Mouse (Mus musculus) hindbrain, embryonic 11.5 days (tissue): Measurements from ENCODE around the gene Spc24. TPM values are rescaled to one million over a fixed set of nuclear protein-coding genes. Genes with fewer than 3 reads are reported as not detected.

Experiments used
- ATAC-seq: fragments of 200-750 bp; cut with Nextera tagmentation; 2 replicates; pipeline ENCODE4 v1.8.0; 2017; ENCODE audit warnings: mild to moderate bottlenecking, moderate TSS enrichment, moderate library complexity; ENCODE audit not compliant: low FRiP score
- DNase-seq: peaks from one replicate; pipeline ENCODE4 v3.0.0-alpha.2; 2015; ENCODE audit warnings: low spot score
- H3K27ac ChIP-seq: fragments of 300-500 bp; sonication (generic); 2 replicates; pipeline ENCODE4 v1.5.1; 2014; ENCODE audit warnings: mild to moderate bottlenecking, low read depth, low read length
- H3K27me3 ChIP-seq: fragments of 300-500 bp; sonication (generic); 2 replicates; pipeline ENCODE4 v1.6.1; 2014; ENCODE audit warnings: mild to moderate bottlenecking, low read length, moderate library complexity, mixed read lengths; ENCODE audit not compliant: control insufficient read depth, insufficient read depth
- H3K36me3 ChIP-seq: fragments of 300-500 bp; sonication (generic); 2 replicates; pipeline ENCODE4 v1.6.1; 2014; ENCODE audit warnings: mild to moderate bottlenecking, low read length, moderate library complexity, mixed read lengths; ENCODE audit not compliant: control insufficient read depth, insufficient read depth
- H3K4me1 ChIP-seq: fragments of 300-500 bp; sonication (generic); replicated peaks from 2 replicates; pipeline ENCODE4 v1.6.1; 2014; ENCODE audit warnings: low read length, mixed read lengths; ENCODE audit not compliant: control insufficient read depth, insufficient read depth
- H3K4me2 ChIP-seq: fragments of 300-500 bp; sonication (generic); replicated peaks from 2 replicates; pipeline ENCODE4 v1.6.1; 2014; ENCODE audit warnings: mild to moderate bottlenecking, low read depth, low read length
- H3K4me3 ChIP-seq: fragments of 300-500 bp; sonication (generic); 2 replicates; pipeline ENCODE4 v1.5.1; 2014; ENCODE audit warnings: low read depth, low read length
- H3K9ac ChIP-seq: fragments of 300-500 bp; sonication (generic); 2 replicates; pipeline ENCODE4 v1.6.1; 2014; ENCODE audit warnings: low read depth, low read length
- H3K9me3 ChIP-seq: fragments of 300-500 bp; sonication (generic); 2 replicates; pipeline ENCODE4 v1.6.1; 2016; ENCODE audit warnings: low read length; ENCODE audit not compliant: control insufficient read depth
- WGBS: fragments of 180-500 bp; shearing (Covaris S2); extraction: QIAGEN DNeasy Blood & Tissue Kit; methylation state at CpG from one replicate; pipeline ENCODE4 v1.1.7; 2014; 5-methylcytosine and 5-hydroxymethylcytosine counted together
- polyA plus RNA-seq: library from polyadenylated mRNA; unstranded; fragments of >200 nt; fragmentation: Nextera tagmentation; extraction: Ambion mirVana; gene quantifications from 2 replicates; pipeline ENCODE4 v1.2.1, GENCODE M21; 2014

Gene Spc24
- 94.3 and 101 TPM in 2 replicates for polyA plus RNA-seq

DNA sequence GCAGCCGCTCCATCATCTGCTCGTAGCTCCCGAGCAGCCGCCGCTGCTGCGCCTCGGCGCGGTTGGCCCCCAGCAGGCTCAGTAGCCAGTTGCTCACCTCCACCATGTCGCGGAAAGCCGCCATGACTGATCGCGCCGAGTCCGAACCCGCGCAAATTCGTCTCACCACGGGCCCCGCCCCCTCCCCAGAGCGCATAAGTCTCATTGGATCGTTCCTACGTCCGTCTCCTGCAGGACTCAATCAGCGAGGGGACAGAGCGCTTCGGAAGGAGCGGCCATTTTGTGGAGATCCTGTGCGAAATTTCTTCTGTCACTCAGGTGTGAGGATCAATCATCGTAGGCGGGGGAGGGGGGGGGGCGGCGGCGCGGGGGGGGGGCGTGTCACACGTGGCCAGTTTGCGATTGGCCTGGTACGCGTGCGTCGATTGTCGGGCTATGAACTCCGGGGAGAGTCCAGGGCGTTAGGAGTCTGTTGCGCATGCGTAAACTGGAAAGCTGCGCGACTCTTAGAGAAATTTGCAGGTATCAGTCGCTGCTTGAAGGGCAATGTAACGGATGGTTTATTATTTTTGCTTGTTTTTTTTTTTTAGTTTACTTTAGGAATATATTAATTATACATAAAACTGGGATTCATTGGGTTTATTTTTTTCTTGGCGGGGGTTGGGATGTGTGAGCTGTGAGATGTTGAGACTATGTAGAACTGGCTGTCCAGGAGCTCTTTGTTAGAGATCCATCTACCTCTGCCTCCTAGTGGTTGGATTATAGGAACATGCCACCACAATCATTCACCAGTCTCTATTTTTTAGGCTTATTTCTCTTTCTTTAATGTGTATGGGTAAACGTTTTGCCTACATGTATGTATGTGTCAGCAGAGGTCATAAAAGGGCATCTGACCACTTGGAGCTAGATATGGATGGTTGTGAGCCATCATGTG lies at the start of gene Spc24:
TSS of gene Spc24 (minus strand) at position 149 of the 934 bp plus-strand sequence.
- peaks cover 2% of the 10 kb centered on the region; the same call in 1 of the 2 replicates for H3K36me3 ChIP-seq
- peak; percentile 97 for DNase-seq
- peak; percentile 98 for ATAC-seq
- H3K27ac ChIP-seq = 0 out of 2 replicates have a peak within 1 kb of the TSS, but pooled peaks have one; percentile 27
- no peaks in the 10 kb centered on the region for H3K27me3 ChIP-seq
- H3K4me2 ChIP-seq = peak within 1 kb of the TSS; percentile 44
- no peaks in the 10 kb centered on the region for H3K9me3 ChIP-seq
- WGBS = 1% methylated on average over 53 of the region's 54 CpGs
- H3K4me3 ChIP-seq = peak within 1 kb of the TSS; percentile 47
- no peaks in the 10 kb centered on the region for H3K4me1 ChIP-seq
- peak within 1 kb of the TSS; percentile 40 for H3K9ac ChIP-seq

GRCm38 (mm10) chr9:21808561-21808960 lies 48.5 kb upstream of the Spc24 start:
- peaks cover 2% of the 10 kb centered on the region; the same call in 1 of the 2 replicates for H3K4me1 ChIP-seq
- ATAC-seq (no peak), DNase-seq (no peak)
- no peaks in the 10 kb centered on the region for H3K9me3 ChIP-seq
- no peak overlapping the region for H3K9ac ChIP-seq
- no peak overlapping the region for H3K4me2 ChIP-seq
- no peaks in the 10 kb centered on the region for H3K36me3 ChIP-seq
- H3K4me3 ChIP-seq = no peak overlapping the region
- WGBS = 67% methylated on average over 3 of the region's 3 CpGs
- H3K27ac ChIP-seq = no peak overlapping the region
- H3K27me3 ChIP-seq = no peaks in the 10 kb centered on the region

DNA sequence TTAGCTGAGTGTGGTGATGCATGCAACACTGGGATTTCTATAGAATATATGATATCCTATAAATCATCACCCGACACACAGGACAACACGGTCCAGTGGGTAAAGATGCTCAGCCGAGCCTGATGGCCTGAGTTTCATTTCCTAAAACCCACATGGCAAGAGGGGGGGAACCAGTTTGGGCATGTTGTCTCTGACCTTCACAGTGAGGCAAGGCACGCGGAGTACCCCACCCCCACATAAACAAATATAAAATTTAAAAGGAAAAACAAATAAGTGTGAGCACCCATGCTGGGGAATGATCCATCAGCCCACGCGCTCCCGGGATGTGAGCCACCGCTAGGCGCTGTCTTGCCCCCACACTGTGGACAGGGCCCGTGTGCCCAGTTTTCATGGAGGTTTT lies 46.9 kb upstream of the Spc24 start:
- H3K9me3 ChIP-seq = no peaks in the 10 kb centered on the region
- H3K4me3 ChIP-seq = no peak overlapping the region
- ATAC-seq (no peak), DNase-seq (no peak)
- no peak overlapping the region for H3K9ac ChIP-seq
- peaks cover 2% of the 10 kb centered on the region; the same call in 1 of the 2 replicates for H3K4me1 ChIP-seq
- H3K4me2 ChIP-seq = no peak overlapping the region
- WGBS = 85% methylated on average over 11 of the region's 11 CpGs
- H3K27ac ChIP-seq = no peak overlapping the region
- no peaks in the 10 kb centered on the region for H3K27me3 ChIP-seq
- no peaks in the 10 kb centered on the region for H3K36me3 ChIP-seq

DNA sequence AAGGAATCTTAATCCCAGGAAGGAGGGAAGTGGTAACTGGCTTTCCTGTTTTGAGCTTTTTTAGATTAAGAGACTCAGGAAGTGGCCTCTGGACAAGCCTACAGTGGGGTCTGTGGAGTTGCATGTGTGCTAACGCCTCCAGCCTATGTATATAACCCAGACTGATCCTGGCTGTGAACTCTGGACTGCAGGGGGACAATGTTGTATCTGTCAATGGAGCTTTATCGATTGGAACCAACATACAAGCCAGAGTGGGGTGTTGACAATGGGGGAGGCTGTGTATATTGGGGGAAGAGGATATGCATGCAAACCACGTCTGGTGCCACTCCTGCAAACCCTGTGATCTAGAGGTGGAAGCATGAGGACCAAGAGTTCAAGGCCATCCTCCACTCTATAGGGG lies 46.3 kb upstream of the Spc24 start:
- no peak overlapping the region for H3K4me2 ChIP-seq
- H3K4me1 ChIP-seq = peaks cover 2% of the 10 kb centered on the region; the same call in 1 of the 2 replicates
- WGBS = 68% methylated on average over 3 of the region's 3 CpGs
- no peaks in the 10 kb centered on the region for H3K9me3 ChIP-seq
- DNase-seq = no peak
- no peak overlapping the region for H3K9ac ChIP-seq
- no peaks in the 10 kb centered on the region for H3K27me3 ChIP-seq
- no peak for ATAC-seq
- H3K36me3 ChIP-seq = no peaks in the 10 kb centered on the region
- no peak overlapping the region for H3K27ac ChIP-seq
- no peak overlapping the region for H3K4me3 ChIP-seq

DNA sequence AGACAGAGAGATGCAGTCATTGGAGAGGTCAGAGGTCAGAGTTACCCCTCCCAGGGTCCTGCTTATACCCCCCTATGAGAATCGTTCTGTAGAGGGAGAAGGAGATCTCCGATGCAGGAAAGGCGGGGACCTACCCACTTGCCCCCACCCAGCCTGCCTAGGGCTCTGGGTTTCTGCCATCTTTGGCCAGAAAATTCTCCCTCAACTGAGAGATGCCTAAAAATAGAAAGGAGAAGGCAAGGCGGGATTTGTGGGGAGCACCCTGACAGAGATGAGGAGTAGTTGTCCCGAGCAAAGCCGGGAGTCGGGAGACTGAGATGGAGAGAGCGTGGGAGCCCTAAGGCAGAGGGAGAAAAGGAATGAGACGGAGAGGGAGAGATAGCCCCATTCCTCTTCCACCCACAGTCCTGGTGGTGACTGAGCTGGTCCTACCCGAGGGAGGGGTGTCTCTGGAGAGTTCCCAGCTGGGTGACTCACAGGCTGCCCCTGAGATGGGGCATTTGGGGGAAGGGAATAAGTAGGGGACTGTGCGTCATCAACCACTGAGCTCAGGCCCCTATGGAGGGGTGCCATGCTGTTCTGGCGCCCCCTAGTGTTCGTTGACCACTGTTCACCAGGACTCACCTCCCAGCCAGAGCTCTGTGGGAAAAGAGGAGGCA lies 44.0 kb upstream of the Spc24 start:
- H3K27me3 ChIP-seq = no peaks in the 10 kb centered on the region
- H3K4me2 ChIP-seq = no peak overlapping the region; the same call in 1 of the 2 replicates
- no peak overlapping the region for H3K27ac ChIP-seq
- peak; percentile 91 for DNase-seq
- WGBS = 38% methylated on average over 13 of the region's 13 CpGs
- H3K36me3 ChIP-seq = no peaks in the 10 kb centered on the region
- peaks cover 2% of the 10 kb centered on the region; the same call in 1 of the 2 replicates for H3K4me1 ChIP-seq
- no peak overlapping the region for H3K4me3 ChIP-seq
- H3K9ac ChIP-seq = peak overlapping the region; percentile 28; the same call in 1 of the 2 replicates
- peak; percentile 91 for ATAC-seq
- no peaks in the 10 kb centered on the region for H3K9me3 ChIP-seq

DNA sequence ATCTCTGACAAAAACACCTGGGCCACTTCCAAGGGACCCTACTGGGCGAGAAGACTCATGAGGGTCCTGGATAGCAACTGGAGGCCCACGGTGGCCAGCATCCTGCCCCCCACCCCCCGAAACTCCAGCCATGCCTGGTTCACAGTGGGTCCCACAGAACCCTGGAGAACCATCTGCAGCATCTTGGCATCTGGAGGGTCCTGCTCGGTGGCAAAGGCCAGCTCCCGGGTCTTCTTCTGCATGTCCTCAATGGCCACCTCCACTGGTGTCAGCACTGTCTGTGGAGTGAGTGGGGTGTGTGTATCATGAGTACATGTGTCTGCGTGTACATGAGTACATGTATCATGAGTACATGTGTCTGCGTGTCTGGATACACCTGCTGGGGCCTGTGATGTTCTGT lies 41.5 kb upstream of the Spc24 start:
- H3K9me3 ChIP-seq = no peaks in the 10 kb centered on the region
- no peak overlapping the region for H3K9ac ChIP-seq
- no peak overlapping the region for H3K27ac ChIP-seq
- DNase-seq = no peak
- WGBS = 93% methylated on average over 7 of the region's 7 CpGs
- H3K4me2 ChIP-seq = no peak overlapping the region
- H3K4me3 ChIP-seq = no peak overlapping the region
- H3K4me1 ChIP-seq = peaks cover 2% of the 10 kb centered on the region; the same call in 1 of the 2 replicates
- H3K36me3 ChIP-seq = no peaks in the 10 kb centered on the region
- ATAC-seq = no peak
- no peaks in the 10 kb centered on the region for H3K27me3 ChIP-seq

DNA sequence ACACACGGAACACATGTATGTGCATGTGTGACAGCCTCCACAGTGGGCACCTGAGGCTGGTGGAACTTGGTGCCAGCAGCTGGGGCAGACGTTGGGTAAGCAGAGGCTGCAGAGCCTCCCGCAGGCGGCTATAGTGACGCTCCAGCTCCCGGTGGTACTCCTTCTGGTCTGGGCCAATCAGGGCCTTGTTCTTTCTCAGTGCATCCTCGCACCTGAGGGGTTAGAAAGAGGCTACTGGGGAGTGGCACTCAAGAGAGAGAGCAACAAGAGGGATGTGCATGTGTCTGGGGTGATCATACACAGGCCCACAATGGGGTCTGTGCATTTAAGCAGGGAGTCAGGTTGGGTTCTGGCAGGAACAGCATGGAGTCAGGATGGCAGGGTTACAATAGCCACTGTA lies 41.0 kb upstream of the Spc24 start:
- DNase-seq (no peak), ATAC-seq (no peak)
- peaks cover 2% of the 10 kb centered on the region; the same call in 1 of the 2 replicates for H3K4me1 ChIP-seq
- no peaks in the 10 kb centered on the region for H3K27me3 ChIP-seq
- H3K9ac ChIP-seq = no peak overlapping the region
- H3K36me3 ChIP-seq = no peaks in the 10 kb centered on the region
- H3K4me3 ChIP-seq = no peak overlapping the region
- H3K27ac ChIP-seq = no peak overlapping the region
- no peaks in the 10 kb centered on the region for H3K9me3 ChIP-seq
- no peak overlapping the region for H3K4me2 ChIP-seq
- 64% methylated on average over 7 of the region's 7 CpGs for WGBS

DNA sequence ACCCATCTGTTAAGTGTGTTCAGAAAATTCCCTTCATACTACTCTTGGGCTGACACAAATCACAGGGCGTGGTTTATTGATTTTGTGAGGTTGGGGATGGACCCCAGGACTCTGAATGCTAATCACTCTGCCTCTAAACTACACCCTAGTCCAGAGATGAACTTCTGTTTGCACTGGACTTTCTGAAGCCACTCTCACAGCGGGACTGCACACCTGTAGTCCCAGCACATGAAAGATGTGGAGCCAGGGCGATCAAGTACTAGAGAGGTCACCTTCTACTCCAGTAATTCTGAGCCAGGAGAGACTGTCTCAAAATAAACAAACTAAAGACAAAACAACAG lies 38.9 kb upstream of the Spc24 start:
- WGBS = 55% methylated on average over 3 of the region's 3 CpGs
- H3K36me3 ChIP-seq = no peaks in the 10 kb centered on the region
- H3K4me2 ChIP-seq = peak overlapping the region; percentile 74
- no peak overlapping the region; the same call in 1 of the 2 replicates for H3K27ac ChIP-seq
- no peak for ATAC-seq
- no peaks in the 10 kb centered on the region for H3K4me1 ChIP-seq
- H3K27me3 ChIP-seq = no peaks in the 10 kb centered on the region
- H3K9me3 ChIP-seq = no peaks in the 10 kb centered on the region
- no peak for DNase-seq
- H3K9ac ChIP-seq = peak overlapping the region; percentile 57; the same call in 1 of the 2 replicates
- H3K4me3 ChIP-seq = peak overlapping the region; percentile 55
